Mouse (Mus musculus) liver, embryonic 14.5 days (tissue): ENCODE measurements around the gene Myh7b. TPM values are rescaled to one million over a fixed set of nuclear protein-coding genes. Genes with fewer than 3 reads are reported as not detected.
A peak's percentile ranks its signal among the peaks of the same experiment; 100 is the strongest.

ENCODE experiments used
- ATAC-seq: fragments of 200-750 bp; cut with Nextera tagmentation; 2 replicates; pipeline ENCODE4 v1.8.0; 2017; ENCODE audit warnings: moderate number of reproducible peaks, mild to moderate bottlenecking, moderate library complexity; ENCODE audit not compliant: insufficient read depth
- DNase-seq, 3 experiments: peaks; one replicate each; pipeline ENCODE4 v3.0.0-alpha.2; 2012 to 2013; ENCODE audit warnings: low read depth in 3 of 3, low spot score in 3 of 3
- H3K27ac ChIP-seq: fragments of 300-500 bp; sonication (generic); 2 replicates; pipeline ENCODE4 v1.5.1; 2014; ENCODE audit warnings: moderate library complexity, mild to moderate bottlenecking, control low read depth, inconsistent platforms
- H3K27me3 ChIP-seq: fragments of 300-500 bp; sonication (generic); 2 replicates; pipeline ENCODE4 v1.6.1; 2014; ENCODE audit warnings: mild to moderate bottlenecking, low read length, moderate library complexity; ENCODE audit not compliant: control insufficient read depth, insufficient read depth
- H3K36me3 ChIP-seq: fragments of 300-500 bp; sonication (generic); replicated peaks from 2 replicates; pipeline ENCODE4 v1.6.1; 2014; ENCODE audit warnings: low read depth; ENCODE audit not compliant: control insufficient read depth, insufficient read depth
- H3K4me1 ChIP-seq, 2 experiments: fragments of 200-500 bp in 1 of 2; fragments of 300-500 bp in 1 of 2; sonication (generic) in 1 of 2; replicated peaks; 2 replicates each; pipeline ENCODE4 v1.6.1; 2012 to 2014; ENCODE audit warnings: antibody characterized with exemption in 1 of 2, inconsistent platforms in 1 of 2, low read length in 1 of 2; ENCODE audit not compliant: control insufficient read depth in 2 of 2, insufficient read depth in 2 of 2
- H3K4me2 ChIP-seq: fragments of 300-500 bp; sonication (generic); 2 replicates; pipeline ENCODE4 v1.6.1; 2014; ENCODE audit warnings: low read depth, mild to moderate bottlenecking, control low read depth, moderate library complexity
- H3K4me3 ChIP-seq, 2 experiments: fragments of 200-500 bp in 1 of 2; fragments of 300-500 bp in 1 of 2; sonication (generic) in 1 of 2; 2 replicates each; pipeline ENCODE4 v1.5.1; 2012 to 2014; ENCODE audit warnings: low read depth in 2 of 2, low read length in 2 of 2, mild to moderate bottlenecking in 2 of 2, control low read depth in 1 of 2, inconsistent platforms in 1 of 2, moderate library complexity in 1 of 2; ENCODE audit not compliant: insufficient read depth in 1 of 2
- H3K9ac ChIP-seq: fragments of 300-500 bp; sonication (generic); replicated peaks from 2 replicates; pipeline ENCODE4 v1.6.1; 2014; ENCODE audit warnings: mild to moderate bottlenecking, control low read depth, moderate library complexity
- H3K9me3 ChIP-seq: fragments of 300-500 bp; sonication (generic); 2 replicates; pipeline ENCODE4 v1.6.1; 2016; ENCODE audit warnings: low read length, mixed read lengths; ENCODE audit not compliant: control insufficient read depth
- CTCF ChIP-seq: IDR thresholded peaks from 2 replicates; pipeline ENCODE4 v1.5.1; 2016; ENCODE audit warnings: antibody characterized with exemption, low read depth, control low read depth
- EP300 ChIP-seq: IDR thresholded peaks from 2 replicates; pipeline ENCODE4 v1.6.1; 2016; ENCODE audit warnings: antibody characterized with exemption, low read depth
- WGBS: fragments of 180-500 bp; shearing (Covaris S2); extraction: QIAGEN DNeasy Blood & Tissue Kit; methylation state at CpG from one replicate; pipeline ENCODE4 v1.1.7; 2014; ENCODE audit not compliant: insufficient replicate concordance; 5-methylcytosine and 5-hydroxymethylcytosine counted together
- polyA plus RNA-seq, 2 experiments: library from polyadenylated mRNA; depleted of rRNA in 1 of 2; stranded (reverse) in 1 of 2; unstranded in 1 of 2; fragments of >200 nt; fragmentation: Nextera tagmentation in 1 of 2; extraction: Ambion mirVana in 1 of 2; gene quantifications; 2 replicates each; pipeline versions ENCODE4 v1.2.1 to v1.2.3; 2012 to 2014

Myh7b gene
- polyA plus RNA-seq, 2 experiments, result 1.6 to 3.0 TPM

DNA sequence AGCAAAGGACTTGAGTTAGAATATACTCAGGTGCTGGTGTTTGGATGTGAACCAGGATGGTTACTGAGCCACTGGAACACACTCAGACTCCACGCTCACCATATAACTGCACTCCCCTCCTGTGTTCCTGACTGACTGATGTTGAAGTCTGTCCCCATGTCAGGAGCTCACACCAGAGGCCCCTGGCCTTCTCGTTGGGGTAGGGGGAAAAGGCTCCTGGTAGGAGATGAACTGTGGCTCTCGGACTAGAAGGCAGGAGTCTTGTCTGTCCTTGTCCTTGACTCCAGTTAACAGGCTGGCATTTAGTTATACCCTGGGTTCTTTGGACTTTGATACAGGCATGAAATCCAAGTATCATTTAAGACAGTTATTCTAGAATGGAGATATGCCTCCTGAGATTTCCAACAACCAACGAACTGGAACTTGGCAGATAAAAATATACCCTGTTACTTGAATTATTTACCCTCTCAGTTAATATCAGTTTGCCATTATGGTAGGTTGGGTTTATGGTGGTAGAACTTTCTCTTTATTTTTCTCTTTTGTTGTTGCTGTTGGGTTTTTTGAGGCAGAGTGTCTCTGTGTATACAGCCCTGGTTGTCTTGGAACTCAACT, 28.5 kb upstream of the Myh7b start:
- H3K4me3 ChIP-seq, result no peak overlapping the region
- no peak overlapping the region for H3K9ac ChIP-seq
- H3K27ac ChIP-seq, result no peak overlapping the region
- H3K9me3 ChIP-seq, result no peaks in the 10 kb centered on the region
- no peak for ATAC-seq
- H3K4me1 ChIP-seq, result peaks cover 0 to 2% of the 10 kb centered on the region in 2 experiments; a peak in 1 of 4 replicates
- TF ChIP-seq CTCF, result no peak
- TF ChIP-seq EP300, result no peak
- H3K4me2 ChIP-seq, result no peak overlapping the region
- H3K27me3 ChIP-seq, result no peaks in the 10 kb centered on the region
- 66% methylated on average over 4 of the region's 4 CpGs for WGBS
- H3K36me3 ChIP-seq, result peaks cover 13% of the 10 kb centered on the region
- no peak for DNase-seq

DNA sequence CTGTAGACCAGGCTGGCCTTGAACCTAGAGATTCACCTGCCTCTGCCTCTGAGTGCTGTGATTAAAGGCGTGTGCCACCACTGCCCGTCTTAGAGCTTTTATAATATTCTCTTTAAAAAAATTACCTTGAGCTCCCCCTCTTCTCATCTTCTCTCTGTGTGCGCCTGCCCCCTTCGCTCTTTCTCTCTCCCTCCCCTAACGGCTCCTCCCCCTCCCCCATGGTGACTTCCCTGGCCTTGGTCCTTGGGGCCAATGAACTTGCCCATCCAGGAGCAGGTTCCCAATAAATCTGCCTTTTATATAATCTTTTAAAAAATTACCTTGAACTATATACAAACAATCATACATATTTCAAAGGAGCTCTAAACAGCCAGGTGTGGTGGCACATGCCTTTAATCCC, 28.0 kb upstream of the Myh7b start:
- Histone ChIP-seq H3K4me3 (no peak overlapping the region), H3K9ac (no peak overlapping the region), H3K4me1 (peaks cover 0 to 2% of the 10 kb centered on the region in 2 experiments; a peak in 1 of 4 replicates), H3K27me3 (no peaks in the 10 kb centered on the region), H3K36me3 (peaks cover 13% of the 10 kb centered on the region), H3K27ac (no peak overlapping the region), H3K9me3 (no peaks in the 10 kb centered on the region), H3K4me2 (no peak overlapping the region)
- TF ChIP-seq EP300 (no peak), CTCF (no peak)
- no peak for ATAC-seq
- WGBS, result 86% methylated on average over 5 of the region's 5 CpGs
- no peak for DNase-seq

DNA sequence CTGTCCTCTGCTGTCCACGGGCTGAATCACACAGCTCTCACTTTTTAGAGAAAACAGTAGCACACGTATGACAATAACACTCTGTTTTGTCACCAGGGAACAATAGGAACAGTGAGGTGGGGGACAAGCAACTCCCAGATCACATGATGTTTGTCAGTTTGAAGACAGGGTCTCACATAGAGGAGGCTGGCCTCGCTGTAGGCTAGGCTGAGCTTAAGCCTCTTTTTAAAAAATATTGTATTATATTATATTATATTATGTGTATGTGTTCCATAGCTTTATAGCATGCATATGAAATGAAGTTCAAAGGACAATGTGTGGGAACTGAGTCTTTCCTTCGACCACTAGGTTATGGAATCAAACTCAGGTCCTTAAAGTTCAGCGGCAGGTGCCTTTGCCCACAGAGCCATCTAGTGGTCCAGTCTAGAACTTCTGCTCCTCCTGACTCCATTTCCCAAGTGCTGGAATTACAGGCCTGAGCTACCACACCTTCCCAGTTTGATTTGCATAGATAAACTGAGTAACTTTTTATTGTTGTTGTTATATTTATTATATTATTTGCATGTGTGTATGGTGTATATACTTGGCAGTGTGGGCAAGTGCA, 27.0 kb upstream of the Myh7b start:
- H3K4me1 ChIP-seq, result peaks cover 0 to 2% of the 10 kb centered on the region in 2 experiments; a peak in 1 of 4 replicates
- TF ChIP-seq EP300 (no peak), CTCF (peak; percentile 91)
- 50% methylated on average over 5 of the region's 5 CpGs for WGBS
- no peak overlapping the region for H3K4me3 ChIP-seq
- no peaks in the 10 kb centered on the region for H3K9me3 ChIP-seq
- peaks cover 13% of the 10 kb centered on the region for H3K36me3 ChIP-seq
- H3K27me3 ChIP-seq, result no peaks in the 10 kb centered on the region
- DNase-seq, result no peak
- no peak overlapping the region for H3K4me2 ChIP-seq
- no peak overlapping the region for H3K9ac ChIP-seq
- ATAC-seq, result 0 out of 2 replicates have a peak, but pooled peaks have one; percentile 22
- no peak overlapping the region for H3K27ac ChIP-seq

DNA sequence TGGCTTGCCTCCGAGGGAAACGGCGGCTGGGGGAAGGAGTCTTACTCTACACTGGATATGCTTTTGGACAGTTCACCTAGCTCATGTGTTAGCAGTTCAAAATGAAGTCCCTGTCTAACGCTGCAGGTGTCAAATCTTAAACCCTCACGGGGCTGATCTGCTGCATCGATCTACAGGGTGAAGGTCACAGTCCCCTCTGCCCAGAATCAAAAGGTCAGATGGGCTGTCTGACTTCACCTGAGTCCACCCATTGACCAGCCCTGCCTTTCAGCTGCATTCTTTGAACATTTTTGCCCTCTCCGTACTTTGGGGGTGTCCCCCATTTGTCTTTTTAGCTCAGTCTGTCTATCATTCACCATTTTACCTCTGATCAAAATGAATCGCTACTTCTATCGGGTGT, 25.9 kb upstream of the Myh7b start:
- ATAC-seq (no peak; the same call in 1 of the 2 replicates), DNase-seq (no peak)
- Histone ChIP-seq H3K9me3 (no peaks in the 10 kb centered on the region), H3K27ac (no peak overlapping the region), H3K4me1 (peaks cover 8 to 12% of the 10 kb centered on the region in 2 experiments), H3K36me3 (peaks cover 13% of the 10 kb centered on the region), H3K4me3 (no peak overlapping the region), H3K4me2 (no peak overlapping the region), H3K9ac (no peak overlapping the region), H3K27me3 (no peaks in the 10 kb centered on the region)
- TF ChIP-seq CTCF (no peak), EP300 (no peak)
- 79% methylated on average over 9 of the region's 9 CpGs for WGBS

DNA sequence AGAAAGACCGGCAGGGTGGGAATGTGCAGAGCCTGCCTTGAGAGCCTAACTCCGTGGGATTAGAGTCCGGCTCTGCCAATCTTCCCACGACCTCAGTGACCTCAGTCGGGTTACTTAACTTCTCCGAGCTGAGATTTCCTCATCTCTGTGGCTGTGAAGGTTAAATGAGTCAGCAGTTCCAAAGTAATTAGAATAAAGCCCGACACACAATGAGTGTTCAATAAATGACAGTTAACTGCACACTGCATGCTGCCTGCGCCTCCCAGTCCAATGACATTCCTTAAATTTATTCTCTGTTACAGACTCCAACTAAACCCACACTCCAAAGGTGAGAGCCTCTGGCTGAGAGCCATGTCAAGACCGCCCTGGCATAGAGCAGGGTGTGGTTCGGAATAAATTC, 25.5 kb upstream of the Myh7b start:
- Histone ChIP-seq H3K4me3 (no peak overlapping the region), H3K36me3 (peaks cover 13% of the 10 kb centered on the region), H3K9me3 (no peaks in the 10 kb centered on the region), H3K9ac (no peak overlapping the region), H3K27me3 (no peaks in the 10 kb centered on the region), H3K4me2 (peak overlapping the region; percentile 7; the same call in 1 of the 2 replicates), H3K27ac (no peak overlapping the region), H3K4me1 (peaks cover 12 to 16% of the 10 kb centered on the region in 2 experiments)
- ATAC-seq (no peak), DNase-seq (no peak)
- TF ChIP-seq CTCF (no peak), EP300 (no peak)
- 57% methylated on average over 10 of the region's 10 CpGs for WGBS
